Mouse (Mus musculus) lung, adult 2 months (tissue): ENCODE measurements around the gene Zdhhc7.

Experiments
- CTCF ChIP-seq: fragments of 200-500 bp; IDR thresholded peaks from 2 replicates; pipeline ENCODE4 v1.5.1; 2011; ENCODE audit warnings: mild to moderate bottlenecking, low read length, control low read depth; ENCODE audit not compliant: insufficient read depth
- POLR2A ChIP-seq: fragments of 200-500 bp; IDR thresholded peaks from 2 replicates; pipeline ENCODE4 v1.6.1; 2011; ENCODE audit warnings: low read depth, mild to moderate bottlenecking, control low read depth, low read length, borderline replicate concordance; ENCODE audit errors: extremely low read depth

DNA sequence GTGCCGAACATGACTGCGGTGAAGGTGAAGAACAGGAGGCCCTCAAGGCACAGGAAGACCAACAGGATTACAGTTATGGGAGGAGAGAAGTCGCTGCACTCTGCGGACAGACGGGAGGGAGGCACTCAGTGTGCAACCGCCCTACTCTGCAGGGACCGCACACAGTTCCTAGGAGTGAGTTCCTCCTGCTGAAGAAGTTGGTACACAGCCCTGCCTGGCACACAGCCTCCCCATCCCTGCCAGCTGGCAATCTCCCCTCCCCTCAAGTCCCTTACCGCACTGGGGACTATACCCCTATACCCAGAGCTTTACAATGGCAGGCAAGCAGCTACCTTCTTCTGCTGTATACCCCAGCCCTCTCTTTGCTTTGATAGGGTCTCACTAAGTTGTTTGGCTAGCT lies 18.0 kb downstream of the Zdhhc7 start:
- TF ChIP-seq CTCF (no peak), POLR2A (no peak)
